Mouse (Mus musculus): ENCODE measurements around the gene Ubqln1.

- TF ChIP-seq CTCF (IDR thresholded peaks at IDR 0.05; ENCODE audit: control insufficient read depth, insufficient read depth, insufficient replicate concordance, low read depth, low read length) (no peak), POLR2A (IDR thresholded peaks at IDR 0.05; ENCODE audit: control insufficient read depth, low read depth, low read length) (peak; percentile 76)
Measured at GRCm38 (mm10) chr13:58128768-58129671, 86.4 kb downstream of the Ubqln1 start.
